Mouse (Mus musculus): ENCODE measurements around the gene Mien1. TPM values are rescaled to one million over a fixed set of nuclear protein-coding genes. Genes with fewer than 3 reads are reported as not detected.

The Mien1 gene
- polyA plus RNA-seq, 1 experiment from 2014 or later, result 111 TPM

DNA sequence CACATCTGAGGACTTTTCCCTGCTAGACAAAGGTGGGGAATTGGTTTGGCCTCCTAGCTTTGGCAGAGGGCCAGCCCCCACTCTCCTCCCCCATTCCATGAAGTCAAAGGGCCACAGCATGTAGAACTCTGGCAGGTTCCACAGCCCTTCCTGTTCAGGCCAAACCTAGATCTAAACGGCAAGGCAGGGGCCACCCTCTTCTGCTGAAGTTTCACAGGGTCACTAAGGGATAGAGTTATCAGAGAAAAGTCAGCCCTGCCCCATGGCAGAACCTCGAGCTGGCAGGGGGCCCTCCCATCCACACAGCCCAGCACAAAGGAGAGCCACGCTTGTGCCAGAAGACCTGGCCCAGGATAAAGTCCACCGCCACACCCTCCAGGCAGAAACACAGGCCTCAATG, 43.8 kb downstream of the Mien1 start:
- H3K27ac ChIP-seq (replicated peaks), result peak overlapping the region; percentile 88; the same call in 1 of the 2 replicates
- ATAC-seq (ENCODE audit: insufficient number of reproducible peaks, low FRiP score, low TSS enrichment, low read depth), result no peak
- H3K9ac ChIP-seq, result no peak overlapping the region
- no peaks in the 10 kb centered on the region for H3K36me3 ChIP-seq
- no peaks in the 10 kb centered on the region; the same call in 1 of the 2 replicates for H3K27me3 ChIP-seq
- H3K9me3 ChIP-seq (replicated peaks), result no peaks in the 10 kb centered on the region
- H3K4me2 ChIP-seq (replicated peaks), result no peak overlapping the region
- H3K4me3 ChIP-seq (replicated peaks), result no peak overlapping the region
- 44% methylated on average over 4 of the region's 4 CpGs for WGBS
- H3K4me1 ChIP-seq, result peaks cover 47% of the 10 kb centered on the region

DNA sequence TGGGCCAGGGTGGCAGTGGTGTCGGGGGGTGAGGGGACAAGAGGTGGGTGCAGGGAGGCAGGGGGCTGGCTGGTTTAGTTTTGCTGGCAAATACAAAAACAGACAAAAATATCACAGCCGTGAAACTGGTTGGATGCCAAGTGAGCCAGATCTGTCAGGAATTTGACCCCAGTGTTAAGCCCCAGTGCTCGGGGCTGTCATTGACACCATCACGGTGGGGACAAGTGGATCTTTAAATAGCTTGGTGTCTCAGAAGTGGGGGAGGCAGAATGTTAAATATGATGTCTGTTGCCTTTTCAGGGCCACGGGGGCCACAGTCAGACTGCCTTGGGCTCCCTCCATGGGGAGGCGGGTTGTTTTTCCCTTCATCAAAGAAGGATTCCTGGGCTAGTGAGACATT, 44.5 kb downstream of the Mien1 start:
- Histone ChIP-seq H3K4me2 (replicated peaks) (no peak overlapping the region), H3K27me3 (no peaks in the 10 kb centered on the region; the same call in 1 of the 2 replicates), H3K9ac (no peak overlapping the region), H3K27ac (replicated peaks) (peak overlapping the region; percentile 88), H3K4me1 (peaks cover 41% of the 10 kb centered on the region), H3K4me3 (replicated peaks) (no peak overlapping the region), H3K9me3 (replicated peaks) (no peaks in the 10 kb centered on the region), H3K36me3 (no peaks in the 10 kb centered on the region)
- WGBS, result 32% methylated on average over 6 of the region's 6 CpGs
- no peak for ATAC-seq (ENCODE audit: insufficient number of reproducible peaks, low FRiP score, low TSS enrichment, low read depth)

DNA sequence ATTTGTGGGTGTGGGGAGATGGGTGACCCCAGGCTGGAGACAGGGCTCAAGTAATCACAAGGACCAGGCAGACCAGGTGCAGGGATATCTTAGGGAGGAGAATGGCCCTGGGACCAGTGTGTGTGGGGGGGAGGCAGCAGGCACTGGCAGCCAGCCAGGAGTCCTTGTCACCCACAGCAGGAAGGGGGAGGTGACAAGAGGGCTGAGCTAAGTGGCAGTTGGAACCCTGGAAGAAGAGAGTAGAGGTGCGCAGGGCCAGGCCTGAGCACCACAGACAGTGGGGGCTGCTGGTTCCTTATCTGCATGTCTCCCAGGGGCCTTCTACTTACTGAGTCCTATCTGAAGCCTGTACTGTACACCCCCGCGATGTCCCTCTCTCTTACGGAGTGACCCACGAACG, 45.5 kb downstream of the Mien1 start:
- no peak overlapping the region for H3K9ac ChIP-seq
- ATAC-seq (ENCODE audit: insufficient number of reproducible peaks, low FRiP score, low TSS enrichment, low read depth), result peak; percentile 9; the same call in 1 of the 2 replicates
- H3K27me3 ChIP-seq, result peaks cover 1% of the 10 kb centered on the region
- WGBS, result 65% methylated on average over 6 of the region's 6 CpGs
- peaks cover 45% of the 10 kb centered on the region for H3K4me1 ChIP-seq
- peak overlapping the region; percentile 88 for H3K27ac ChIP-seq (replicated peaks)
- H3K9me3 ChIP-seq (replicated peaks), result no peaks in the 10 kb centered on the region
- H3K36me3 ChIP-seq, result no peaks in the 10 kb centered on the region
- H3K4me3 ChIP-seq (replicated peaks), result no peak overlapping the region
- peak overlapping the region; percentile 6; the same call in 1 of the 2 replicates for H3K4me2 ChIP-seq (replicated peaks)

DNA sequence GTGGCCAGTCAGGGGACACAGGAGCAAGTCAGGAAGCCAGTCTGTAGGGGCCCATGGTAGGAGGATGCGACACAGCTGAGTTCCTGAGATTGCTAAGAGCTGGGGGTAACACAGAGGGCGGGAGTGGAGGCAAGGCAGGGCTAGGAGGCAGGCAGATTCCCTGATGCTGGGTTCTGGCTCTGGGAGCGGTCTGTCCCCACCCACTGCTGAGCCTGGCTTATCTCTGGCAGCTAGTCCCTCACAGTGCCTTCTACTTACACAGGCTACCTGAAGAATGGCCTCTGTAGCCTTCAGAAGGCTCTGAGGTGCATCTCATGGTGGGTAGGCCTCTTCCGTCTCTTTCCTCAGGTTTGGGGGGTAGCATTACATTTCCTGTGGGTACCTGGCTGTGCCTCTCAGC, 46.1 kb downstream of the Mien1 start:
- Histone ChIP-seq H3K9ac (no peak overlapping the region), H3K36me3 (no peaks in the 10 kb centered on the region), H3K27ac (replicated peaks) (peak overlapping the region; percentile 88), H3K27me3 (peaks cover 8% of the 10 kb centered on the region), H3K4me2 (replicated peaks) (peak overlapping the region; percentile 6; the same call in 1 of the 2 replicates), H3K4me3 (replicated peaks) (no peak overlapping the region), H3K4me1 (peaks cover 45% of the 10 kb centered on the region), H3K9me3 (replicated peaks) (no peaks in the 10 kb centered on the region)
- no peak for ATAC-seq (ENCODE audit: insufficient number of reproducible peaks, low FRiP score, low TSS enrichment, low read depth)
- 42% methylated on average over 4 of the region's 4 CpGs for WGBS

DNA sequence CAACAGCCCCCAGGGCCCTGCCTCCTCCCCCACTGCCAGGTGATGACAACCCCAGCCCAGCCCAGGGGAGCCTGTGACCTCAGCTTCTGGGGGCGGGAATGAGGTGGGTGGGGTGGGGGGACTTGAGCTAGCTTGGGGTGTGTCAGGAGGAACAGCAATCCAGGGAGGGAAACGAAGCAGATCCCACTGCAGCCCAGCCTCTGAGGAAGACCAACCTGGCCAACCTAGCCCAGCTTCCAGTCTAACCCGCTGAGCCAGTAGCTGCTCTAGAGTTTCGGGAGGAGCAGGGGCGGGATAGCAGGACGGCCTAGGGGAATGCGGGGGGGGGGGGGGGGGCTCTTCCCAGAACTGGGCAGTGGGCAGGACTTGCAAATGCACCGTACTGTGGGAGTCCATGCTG, 46.8 kb downstream of the Mien1 start:
- 12% methylated on average over 8 of the region's 8 CpGs for WGBS
- Histone ChIP-seq H3K27ac (replicated peaks) (peak overlapping the region; percentile 88), H3K4me1 (peaks cover 48% of the 10 kb centered on the region), H3K27me3 (peaks cover 14% of the 10 kb centered on the region), H3K9ac (no peak overlapping the region), H3K36me3 (no peaks in the 10 kb centered on the region), H3K4me2 (replicated peaks) (peak overlapping the region; percentile 8; the same call in 1 of the 2 replicates), H3K4me3 (replicated peaks) (no peak overlapping the region), H3K9me3 (replicated peaks) (no peaks in the 10 kb centered on the region)
- ATAC-seq (ENCODE audit: insufficient number of reproducible peaks, low FRiP score, low TSS enrichment, low read depth), result peak; percentile 39

DNA sequence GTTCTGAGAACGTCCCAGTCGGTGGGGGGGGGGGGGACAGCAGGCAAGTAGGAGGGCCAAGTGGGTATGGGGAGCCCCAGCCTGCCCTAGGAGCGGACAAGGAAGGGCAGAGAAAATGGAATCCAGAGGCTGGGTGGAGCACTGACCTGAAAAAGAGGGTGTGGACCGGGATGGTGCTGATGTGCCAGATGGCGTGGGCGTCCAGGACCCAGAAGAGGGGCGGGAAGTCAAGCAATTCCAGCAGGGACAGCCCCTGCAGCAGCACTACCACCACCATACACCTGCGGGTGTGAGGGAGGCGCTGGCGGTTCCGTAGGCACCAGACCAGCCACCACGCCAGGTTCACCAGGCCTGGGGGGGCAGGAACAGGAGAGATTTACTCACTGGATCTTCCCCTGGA, 48.6 kb downstream of the Mien1 start:
- no peak for ATAC-seq (ENCODE audit: insufficient number of reproducible peaks, low FRiP score, low TSS enrichment, low read depth)
- H3K27me3 ChIP-seq, result peaks cover 33% of the 10 kb centered on the region
- WGBS, result 66% methylated on average over 12 of the region's 12 CpGs

DNA sequence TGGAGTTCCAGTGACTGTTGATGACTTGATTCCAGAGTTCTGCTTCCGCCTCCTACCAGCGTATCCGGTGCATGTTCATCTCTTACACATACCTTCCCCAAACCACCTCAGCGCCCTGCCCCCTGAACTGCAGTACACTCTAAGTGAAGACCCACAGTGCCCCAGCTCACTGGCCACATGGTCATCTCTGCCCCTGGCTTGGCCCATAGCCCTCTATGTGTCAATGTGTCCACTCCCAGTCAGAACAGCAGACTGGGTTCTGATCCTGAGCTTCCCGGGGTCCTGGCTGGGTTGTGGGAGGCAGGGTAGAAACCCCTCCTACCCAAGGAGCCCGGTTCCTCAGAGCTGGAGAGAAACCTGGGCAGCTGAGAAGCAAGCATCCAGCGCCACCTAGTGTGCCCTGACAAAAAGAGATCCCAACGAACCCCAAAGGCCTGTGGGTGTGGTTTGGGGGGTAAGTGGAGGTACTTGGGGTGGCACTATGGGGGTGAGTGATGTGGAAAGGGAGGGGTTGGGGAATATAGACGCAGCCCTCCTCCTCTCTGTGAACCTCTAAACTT, 49.5 kb downstream of the Mien1 start:
- Histone ChIP-seq H3K27ac (replicated peaks) (no peak overlapping the region), H3K36me3 (no peaks in the 10 kb centered on the region), H3K9ac (no peak overlapping the region), H3K4me3 (replicated peaks) (no peak overlapping the region), H3K27me3 (peaks cover 41% of the 10 kb centered on the region), H3K4me1 (peaks cover 44% of the 10 kb centered on the region), H3K9me3 (replicated peaks) (no peaks in the 10 kb centered on the region), H3K4me2 (replicated peaks) (no peak overlapping the region)
- no peak for ATAC-seq (ENCODE audit: insufficient number of reproducible peaks, low FRiP score, low TSS enrichment, low read depth)
- WGBS, result 23% methylated on average over 9 of the region's 9 CpGs

More for the DNA sequence above, 48.6 kb downstream of the Mien1 start:
- Histone ChIP-seq H3K4me1 (peaks cover 52% of the 10 kb centered on the region), H3K4me3 (replicated peaks) (no peak overlapping the region), H3K9ac (no peak overlapping the region), H3K9me3 (replicated peaks) (no peaks in the 10 kb centered on the region), H3K4me2 (replicated peaks) (no peak overlapping the region), H3K27ac (replicated peaks) (no peak overlapping the region), H3K36me3 (no peaks in the 10 kb centered on the region)

DNA sequence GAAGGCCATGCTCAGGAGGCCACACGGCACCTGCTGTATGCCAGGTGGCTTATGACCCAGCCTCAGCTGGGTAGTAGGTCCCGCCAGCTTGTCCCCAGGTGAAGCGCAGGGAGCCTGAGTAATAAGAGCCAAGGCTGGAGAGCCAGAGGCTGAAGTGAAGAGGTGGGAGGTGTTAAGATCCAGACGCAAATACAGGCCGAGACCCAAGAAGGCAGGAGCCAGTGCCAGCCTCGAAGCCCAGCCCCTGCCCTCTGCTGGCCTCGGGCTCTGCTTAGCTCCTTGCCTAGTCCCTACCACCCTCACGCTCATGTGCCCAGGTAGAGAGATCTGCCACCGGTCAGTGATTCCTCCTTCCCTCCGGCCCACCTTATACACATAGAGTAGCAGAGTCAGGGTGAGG, 50.5 kb downstream of the Mien1 start:
- ATAC-seq (ENCODE audit: insufficient number of reproducible peaks, low FRiP score, low TSS enrichment, low read depth), result no peak
- peaks cover 34% of the 10 kb centered on the region for H3K4me1 ChIP-seq
- peaks cover 47% of the 10 kb centered on the region for H3K27me3 ChIP-seq
- H3K9me3 ChIP-seq (replicated peaks), result no peaks in the 10 kb centered on the region
- no peak overlapping the region for H3K9ac ChIP-seq
- H3K36me3 ChIP-seq, result no peaks in the 10 kb centered on the region
- H3K4me2 ChIP-seq (replicated peaks), result no peak overlapping the region
- 74% methylated on average over 10 of the region's 10 CpGs for WGBS
- H3K27ac ChIP-seq (replicated peaks), result no peak overlapping the region
- no peak overlapping the region for H3K4me3 ChIP-seq (replicated peaks)

Other genes with a start within 250 kb of the Mien1 start
- gene Med1, start 245.7 kb downstream of the Mien1 start, polyA plus RNA-seq (2015; fragmentation: Nextera tagmentation; extraction: Ambion mirVana), result 57.9 and 59.1 TPM in 2 replicates
- gene Cdk12, start 235.9 kb downstream of the Mien1 start, polyA plus RNA-seq (2015; fragmentation: Nextera tagmentation; extraction: Ambion mirVana), result 9.9 and 10.6 TPM in 2 replicates
- gene Neurod2, start 109.3 kb downstream of the Mien1 start, polyA plus RNA-seq (2015; fragmentation: Nextera tagmentation; extraction: Ambion mirVana), result 0.09 TPM in 1 of 2 replicates, not detected in the other
- gene Ppp1r1b, start 90.6 kb downstream of the Mien1 start, polyA plus RNA-seq (2015; fragmentation: Nextera tagmentation; extraction: Ambion mirVana), result 3.8 and 7.0 TPM in 2 replicates
- 41.0 and 41.3 TPM in 2 replicates for gene Stard3, start 80.6 kb downstream of the Mien1 start, polyA plus RNA-seq (2015; fragmentation: Nextera tagmentation; extraction: Ambion mirVana)
- 8.4 and 12.2 TPM in 2 replicates for gene Tcap, start 55.2 kb downstream of the Mien1 start, polyA plus RNA-seq (2015; fragmentation: Nextera tagmentation; extraction: Ambion mirVana)
- gene Pnmt, start 52.5 kb downstream of the Mien1 start, polyA plus RNA-seq (2015; fragmentation: Nextera tagmentation; extraction: Ambion mirVana), result 0.56 and 0.66 TPM in 2 replicates
- gene Pgap3, start 38.5 kb downstream of the Mien1 start, polyA plus RNA-seq (2015; fragmentation: Nextera tagmentation; extraction: Ambion mirVana), result 13.7 and 16.8 TPM in 2 replicates
- gene Erbb2, start 26.5 kb downstream of the Mien1 start, polyA plus RNA-seq (2015; fragmentation: Nextera tagmentation; extraction: Ambion mirVana), result 60.7 and 64.0 TPM in 2 replicates
- 16.2 and 22.4 TPM in 2 replicates for gene Grb7, start 7.4 kb upstream of the Mien1 start, polyA plus RNA-seq (2015; fragmentation: Nextera tagmentation; extraction: Ambion mirVana)
- gene Ikzf3, start 107.0 kb upstream of the Mien1 start, polyA plus RNA-seq (2015; fragmentation: Nextera tagmentation; extraction: Ambion mirVana), result 0.33 and 0.67 TPM in 2 replicates
- gene Zpbp2, start 112.1 kb upstream of the Mien1 start, polyA plus RNA-seq (2015; fragmentation: Nextera tagmentation; extraction: Ambion mirVana), result 0.16 TPM in 1 of 2 replicates, not detected in the other
- gene Ormdl3, start 148.4 kb upstream of the Mien1 start, polyA plus RNA-seq (2015; fragmentation: Nextera tagmentation; extraction: Ambion mirVana), result 76.4 and 87.3 TPM in 2 replicates
- not detected in 2 replicates for gene Lrrc3c, start 159.3 kb upstream of the Mien1 start, polyA plus RNA-seq (2015; fragmentation: Nextera tagmentation; extraction: Ambion mirVana)
- 0.85 and 2.6 TPM in 2 replicates for gene Gm12355, start 186.7 kb upstream of the Mien1 start, polyA plus RNA-seq (2015; fragmentation: Nextera tagmentation; extraction: Ambion mirVana)
- not detected in 2 replicates for gene Gsdma3, start 187.4 kb upstream of the Mien1 start, polyA plus RNA-seq (2015; fragmentation: Nextera tagmentation; extraction: Ambion mirVana)
- not detected in 2 replicates for gene Gsdma2, start 207.8 kb upstream of the Mien1 start, polyA plus RNA-seq (2015; fragmentation: Nextera tagmentation; extraction: Ambion mirVana)
- 11.8 and 14.0 TPM in 2 replicates for gene Gsdma, start 225.4 kb upstream of the Mien1 start, polyA plus RNA-seq (2015; fragmentation: Nextera tagmentation; extraction: Ambion mirVana)
- 204 and 214 TPM in 2 replicates for gene Psmd3, start 243.6 kb upstream of the Mien1 start, polyA plus RNA-seq (2015; fragmentation: Nextera tagmentation; extraction: Ambion mirVana)

Data from embryonic facial prominence, embryonic 15.5 days (tissue).